Mouse (Mus musculus): Measurements from ENCODE around the gene Sptssb.

Sptssb gene

DNA sequence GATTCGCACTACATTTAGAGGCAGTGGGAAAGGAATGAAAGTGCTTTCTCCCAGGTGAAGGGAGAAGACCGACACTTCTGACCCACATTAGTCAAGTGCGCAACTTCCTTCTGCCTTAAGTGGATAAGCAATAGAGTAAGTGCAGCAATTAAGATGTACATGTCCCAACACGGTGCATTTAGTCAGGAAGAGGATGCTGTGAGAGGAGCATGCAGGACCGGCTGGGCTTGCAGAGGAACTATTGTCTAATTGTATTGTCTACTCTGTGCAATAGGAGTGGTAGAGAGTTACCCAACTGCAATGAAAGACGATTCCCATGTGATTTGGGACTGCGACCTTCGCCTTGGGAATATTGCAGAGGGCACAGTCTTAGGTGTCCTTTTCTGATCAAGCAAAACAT lies 30.2 kb downstream of the Sptssb start:
- no peak for DNase-seq (ENCODE audit: low spot score in 2 of 2)

DNA sequence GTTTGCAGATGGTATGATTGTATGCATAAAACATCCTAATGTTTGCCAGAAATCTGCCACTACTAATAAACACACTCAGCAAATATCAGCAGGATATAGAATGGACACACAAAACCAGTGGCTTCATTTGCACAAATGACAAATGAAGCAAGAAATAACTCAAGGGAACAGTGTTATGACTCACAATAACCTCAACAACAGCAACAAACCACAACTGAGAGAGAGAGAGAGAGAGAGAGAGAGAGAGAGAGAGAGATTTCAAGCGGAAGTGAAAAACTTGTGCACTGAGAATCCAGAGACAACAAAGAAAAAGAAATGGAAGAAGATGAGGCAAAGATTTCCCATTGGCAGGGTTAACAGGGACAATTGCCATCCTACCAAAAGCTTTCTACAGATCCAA lies 35.2 kb downstream of the Sptssb start:
- no peak for DNase-seq (ENCODE audit: low spot score in 2 of 2)

DNA sequence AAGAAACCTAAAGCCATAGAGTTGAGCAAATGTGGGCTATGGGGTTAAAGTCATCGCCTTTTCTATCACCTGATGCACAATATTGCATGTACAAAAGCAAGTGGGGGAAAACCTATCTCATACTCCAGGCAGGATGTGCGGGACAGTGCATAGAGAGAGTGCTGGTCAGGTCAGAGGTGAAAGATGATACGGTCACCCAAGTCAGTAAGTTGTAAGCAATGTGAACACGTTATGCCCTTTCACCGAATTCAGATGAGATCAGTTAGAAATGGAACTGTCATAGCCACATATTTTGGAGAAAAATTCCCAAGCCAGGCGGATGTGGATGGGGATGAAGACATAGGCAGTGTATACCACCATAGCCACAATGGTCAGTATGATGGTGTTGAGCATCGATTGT lies 39.1 kb downstream of the Sptssb start:
- no peak for DNase-seq (ENCODE audit: low spot score in 2 of 2)

DNA sequence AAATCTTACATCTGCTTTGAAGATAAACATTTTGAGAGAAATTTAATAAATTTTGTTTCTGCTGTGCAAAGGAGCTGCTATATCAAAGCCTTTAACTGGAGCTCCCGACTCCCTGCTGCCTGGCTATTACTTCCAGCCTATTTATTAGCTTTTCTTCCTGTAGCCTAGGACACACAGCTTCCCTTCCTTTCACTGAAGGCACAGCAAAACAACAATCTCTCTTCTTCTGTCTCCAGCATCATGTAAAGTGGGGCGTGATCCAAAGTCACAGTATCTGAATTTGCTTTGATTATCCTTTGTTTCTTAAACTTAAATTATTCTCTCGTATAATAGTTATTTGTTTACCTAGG lies 39.9 kb downstream of the Sptssb start:
- DNase-seq (ENCODE audit: low spot score in 2 of 2) = no peak

DNA sequence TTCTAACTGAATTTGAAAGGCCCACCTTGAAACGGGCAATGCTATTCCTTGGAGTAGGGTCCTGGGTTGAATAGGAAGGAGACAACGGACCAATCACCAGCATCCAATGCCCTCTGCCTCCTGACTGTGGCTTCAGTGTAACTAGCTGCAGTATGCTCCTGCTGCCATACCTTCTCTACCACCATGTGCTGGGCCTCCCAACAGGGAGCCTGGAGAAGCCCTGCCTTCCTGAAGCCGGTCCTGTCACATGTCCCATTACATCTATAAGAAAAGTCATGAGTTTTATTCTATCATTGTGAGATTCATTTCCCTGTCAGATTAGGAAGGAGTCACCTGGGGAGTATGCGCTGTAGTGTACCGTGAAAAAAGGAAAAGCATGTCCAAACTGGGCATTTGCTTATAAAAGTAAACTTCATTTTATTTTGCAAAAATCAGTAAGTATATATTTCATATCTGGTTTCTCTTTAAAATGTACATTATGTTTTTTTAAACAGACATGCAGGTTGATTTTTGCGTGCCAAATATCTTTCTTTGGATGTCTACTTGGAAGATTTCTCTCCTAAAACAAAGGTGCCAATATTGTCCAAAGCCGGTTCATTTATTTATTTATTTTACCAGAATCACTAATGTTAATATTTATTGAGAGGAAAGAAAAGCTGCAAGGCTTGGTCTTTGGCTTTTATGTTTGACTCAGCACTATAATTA lies 40.4 kb downstream of the Sptssb start:
- no peak for DNase-seq (ENCODE audit: low spot score in 2 of 2)

DNA sequence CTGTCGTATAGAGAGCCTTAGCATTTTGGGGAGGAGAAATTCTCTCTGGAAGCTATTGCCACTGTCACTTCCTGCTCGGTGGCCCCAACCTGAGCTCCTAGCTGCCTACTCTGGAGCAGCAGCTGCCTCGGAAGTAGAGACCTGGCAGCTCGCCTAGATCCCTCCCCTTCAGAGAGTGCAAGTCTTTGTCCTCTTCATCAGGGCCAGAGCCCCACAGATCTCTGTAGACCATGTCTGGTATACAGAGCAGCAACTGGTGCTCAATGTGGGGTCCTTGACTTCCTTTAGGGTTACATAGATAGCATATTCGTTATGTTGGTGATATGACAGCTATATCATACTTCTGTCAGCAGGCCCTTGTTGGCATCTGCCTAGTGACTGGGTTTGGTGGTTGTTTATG lies 41.3 kb downstream of the Sptssb start:
- DNase-seq (ENCODE audit: low spot score in 2 of 2) = no peak

DNA sequence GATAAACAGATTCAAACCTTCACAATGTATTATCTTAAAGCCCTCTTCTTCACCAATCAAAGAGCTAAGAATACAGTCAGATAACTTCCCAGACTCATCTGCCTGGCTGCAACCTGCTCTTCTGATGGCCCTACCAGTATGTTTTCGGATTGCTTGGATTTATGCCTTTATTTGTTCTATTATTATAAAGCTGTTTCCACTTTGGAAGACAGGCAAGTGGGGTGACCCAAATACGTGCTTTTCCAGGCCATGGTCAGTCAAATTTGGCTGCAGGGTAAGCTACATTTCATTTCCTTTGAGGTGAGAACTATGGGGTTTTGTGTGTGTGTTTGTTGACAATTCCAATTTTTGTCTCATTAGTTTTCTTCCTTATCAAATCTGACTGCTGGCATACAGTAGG lies 43.2 kb downstream of the Sptssb start:
- DNase-seq (ENCODE audit: low spot score in 2 of 2) = no peak

DNA sequence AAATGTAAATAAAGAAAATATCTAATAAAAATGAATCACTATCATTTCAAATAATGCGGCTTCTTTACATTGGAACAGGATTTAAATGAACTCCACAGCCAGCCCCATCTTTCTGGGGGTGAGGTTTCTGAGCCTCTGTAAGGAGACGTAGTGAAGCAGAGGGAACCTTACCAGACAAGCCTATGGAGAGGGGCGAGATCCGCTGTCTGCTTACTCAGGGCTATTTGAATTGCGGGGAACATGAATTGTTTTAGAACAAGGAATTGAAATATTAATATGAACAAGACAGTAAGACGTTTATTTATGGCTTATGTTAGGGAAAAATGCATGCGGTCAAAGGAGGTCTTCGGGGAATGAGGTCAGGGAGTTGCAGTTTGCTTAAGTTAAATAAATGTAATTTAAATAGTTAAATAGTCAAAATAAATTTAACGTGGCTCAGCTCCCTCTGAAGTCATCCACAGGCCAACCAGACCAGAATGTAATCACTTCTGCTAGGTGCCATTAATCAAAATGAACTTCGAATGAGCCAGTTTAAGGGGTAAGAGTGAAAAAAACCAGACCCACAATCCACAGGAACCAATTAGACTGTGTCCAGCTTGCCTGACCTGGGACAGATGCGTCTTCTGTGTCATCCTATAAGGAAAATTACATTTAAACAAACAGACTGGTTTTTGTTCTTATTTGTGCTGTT lies 46.6 kb downstream of the Sptssb start:
- no peak for DNase-seq (ENCODE audit: low spot score in 2 of 2)

DNA sequence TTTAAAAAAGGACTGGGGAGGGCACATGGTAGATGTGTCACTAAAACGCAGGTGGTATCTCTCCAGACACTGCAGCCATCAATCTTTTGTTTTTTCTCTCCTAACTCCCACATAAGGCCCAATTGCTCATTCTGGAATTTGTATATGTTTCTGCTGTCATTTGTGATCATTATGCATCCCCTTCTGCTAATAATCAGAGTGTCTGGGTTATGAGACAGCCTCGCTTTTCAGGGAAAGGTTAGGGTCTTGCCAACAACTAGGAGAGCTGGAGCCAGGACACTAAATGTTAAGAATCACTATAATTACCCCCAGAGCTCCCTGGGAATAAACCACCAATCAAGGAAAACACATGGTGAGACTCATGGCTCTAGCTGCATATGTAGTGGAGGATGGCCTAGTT lies 47.3 kb downstream of the Sptssb start:
- no peak for DNase-seq (ENCODE audit: low spot score in 2 of 2)

DNA sequence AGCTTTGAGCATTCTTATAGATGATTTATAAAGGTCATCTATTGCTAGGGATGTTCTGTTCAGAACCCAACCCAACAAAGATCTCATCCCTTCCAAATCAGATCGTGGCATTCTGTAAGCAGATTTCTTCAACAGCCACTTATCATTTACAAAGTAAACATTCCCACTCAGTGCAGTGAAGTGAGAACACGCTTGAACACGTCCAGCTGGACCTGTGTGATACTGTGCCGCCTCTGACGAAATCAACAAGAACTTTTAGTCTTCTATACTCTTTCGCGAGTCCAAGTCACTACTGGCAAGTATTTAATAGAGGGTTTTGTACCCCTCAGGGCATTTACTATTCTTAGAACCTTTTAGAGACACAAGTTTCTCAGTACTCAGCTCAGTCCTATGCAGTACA lies 51.3 kb downstream of the Sptssb start:
- DNase-seq (ENCODE audit: low spot score in 2 of 2) = no peak

DNA sequence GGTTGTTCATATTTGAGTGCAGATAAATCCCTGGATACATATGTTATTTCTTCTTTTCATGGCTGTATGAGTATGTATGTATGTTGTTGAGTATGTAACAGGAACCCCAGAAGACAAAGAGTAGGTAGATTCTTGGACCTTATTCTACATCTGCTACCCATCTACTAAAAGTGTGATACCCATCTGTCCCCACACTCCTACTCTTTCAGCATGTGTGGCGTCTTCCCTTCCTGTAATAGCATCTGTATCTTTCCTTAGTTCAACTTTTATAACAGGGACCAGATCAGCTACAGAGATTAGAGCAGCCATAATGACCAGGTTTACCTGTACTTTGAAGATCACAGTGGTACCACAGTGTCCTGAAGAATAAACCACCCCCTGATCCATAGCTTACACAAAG lies 56.6 kb downstream of the Sptssb start:
- DNase-seq (ENCODE audit: low spot score in 2 of 2) = peak in 1 of 2 experiments; percentile 4

DNA sequence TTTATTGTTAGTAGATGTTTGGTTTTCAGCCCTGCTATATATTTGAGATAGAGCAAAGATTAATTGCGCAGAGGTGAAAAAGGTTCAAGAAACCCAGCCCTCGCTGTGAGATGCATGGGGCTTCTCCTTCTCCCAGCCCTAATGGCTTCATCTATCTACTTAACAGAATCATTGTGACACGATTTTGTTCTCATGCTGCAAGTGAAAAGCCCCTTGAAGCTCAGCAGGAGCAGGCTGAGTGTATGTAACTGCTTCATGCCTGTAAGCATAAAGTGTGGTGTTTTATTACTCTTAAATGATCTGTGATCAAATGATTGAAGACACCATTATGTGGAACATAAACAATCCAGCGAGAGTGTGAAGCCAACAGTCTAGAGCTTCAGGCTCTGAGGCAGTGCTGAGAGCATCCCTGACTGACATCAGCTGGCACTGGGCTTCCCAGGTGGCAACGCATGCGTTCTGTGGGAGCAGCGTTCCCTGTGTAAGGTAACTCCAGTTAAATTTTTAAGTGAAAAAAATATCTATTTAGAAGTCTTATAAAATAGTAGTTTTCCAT lies 58.8 kb downstream of the Sptssb start:
- no peak for DNase-seq (ENCODE audit: low spot score in 2 of 2)

DNA sequence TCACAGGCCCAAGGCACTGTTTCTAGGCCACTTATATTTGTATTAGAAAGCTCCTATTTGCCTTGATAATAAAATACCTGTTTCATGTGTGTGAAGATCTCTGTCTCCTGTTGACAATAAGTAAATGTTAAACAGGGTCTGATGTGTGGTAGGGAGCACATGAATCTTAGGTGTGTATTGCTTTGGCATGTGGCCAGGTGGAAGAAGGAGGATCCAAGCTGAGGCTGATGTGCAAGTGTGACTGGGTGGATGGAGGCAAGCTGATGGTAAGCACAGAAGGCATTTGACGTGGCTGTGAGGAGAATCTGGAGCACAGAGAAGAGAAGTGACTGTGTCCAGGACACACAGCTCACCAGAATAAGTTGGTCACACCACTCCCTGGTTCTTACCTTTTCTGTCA lies 60.6 kb downstream of the Sptssb start:
- no peak for DNase-seq (ENCODE audit: low spot score in 2 of 2)

DNA sequence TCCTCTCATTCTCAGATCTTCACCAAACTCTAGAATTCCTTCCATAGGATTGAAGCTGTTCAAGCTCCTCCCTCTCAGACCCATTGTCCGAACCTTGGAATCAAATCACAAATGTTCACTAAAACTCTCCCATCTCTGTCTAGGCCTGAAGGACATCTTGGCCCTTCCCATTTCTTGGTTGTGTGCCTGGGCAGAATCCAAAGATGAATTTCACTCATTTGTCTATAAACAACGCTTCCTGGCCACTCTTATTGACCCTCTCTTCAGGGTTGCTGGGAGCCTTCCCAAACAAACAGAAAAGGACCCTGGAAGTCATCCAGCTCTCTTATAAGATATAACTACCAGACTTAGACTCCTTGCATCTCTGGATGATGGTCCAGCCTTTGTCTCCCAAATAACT lies 61.8 kb downstream of the Sptssb start:
- DNase-seq (ENCODE audit: low spot score in 2 of 2) = no peak

DNA sequence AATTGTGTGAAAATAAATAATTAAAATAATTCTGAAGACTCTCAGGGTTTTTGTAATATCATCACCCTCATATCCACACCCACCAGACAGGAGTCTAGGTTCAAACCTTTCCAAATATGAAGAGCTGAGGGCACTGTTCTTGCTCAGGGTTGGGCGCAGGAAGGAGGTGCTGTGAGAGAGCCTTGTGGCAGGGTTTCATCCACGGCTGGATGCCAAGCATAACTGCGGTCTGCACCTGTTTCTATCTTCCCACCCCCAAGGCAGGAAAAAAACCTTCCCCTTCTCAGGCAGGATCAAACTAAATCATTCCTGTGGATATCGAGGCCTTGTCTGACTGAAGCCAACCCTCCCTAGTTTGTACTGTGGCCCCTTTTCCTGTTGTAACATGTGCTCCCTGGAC lies 62.2 kb downstream of the Sptssb start:
- DNase-seq (ENCODE audit: low spot score in 2 of 2) = peak in 1 of 2 experiments; percentile 3

DNA sequence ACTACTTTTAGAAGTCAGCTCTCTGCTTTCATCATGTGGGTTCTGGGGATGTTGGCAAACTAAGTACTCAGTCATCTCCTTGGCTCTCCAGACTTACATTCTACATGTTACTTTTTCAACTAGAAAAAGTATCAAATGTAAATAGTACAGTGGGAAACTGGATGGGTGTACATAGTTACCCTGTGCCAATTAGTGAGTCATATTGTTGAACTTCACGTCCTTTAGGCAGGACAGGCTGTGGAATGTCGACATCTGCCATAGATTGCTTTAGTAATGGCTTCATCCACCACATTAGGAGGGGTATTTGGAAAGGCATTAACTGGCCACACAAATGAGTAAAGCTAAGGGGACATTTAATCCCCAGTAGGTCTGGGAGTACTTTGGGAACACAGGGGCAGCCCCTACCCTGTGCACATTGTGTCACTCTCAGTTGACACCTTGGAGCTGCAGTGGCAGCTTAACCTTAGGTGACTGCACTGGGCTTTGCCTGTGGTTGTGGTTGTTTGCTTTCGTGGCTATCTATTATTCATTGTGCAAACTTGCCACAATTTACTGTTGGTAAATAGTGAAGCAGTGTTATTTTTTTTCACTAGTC lies 66.8 kb downstream of the Sptssb start:
- no peak for DNase-seq (ENCODE audit: low spot score in 2 of 2)

DNA sequence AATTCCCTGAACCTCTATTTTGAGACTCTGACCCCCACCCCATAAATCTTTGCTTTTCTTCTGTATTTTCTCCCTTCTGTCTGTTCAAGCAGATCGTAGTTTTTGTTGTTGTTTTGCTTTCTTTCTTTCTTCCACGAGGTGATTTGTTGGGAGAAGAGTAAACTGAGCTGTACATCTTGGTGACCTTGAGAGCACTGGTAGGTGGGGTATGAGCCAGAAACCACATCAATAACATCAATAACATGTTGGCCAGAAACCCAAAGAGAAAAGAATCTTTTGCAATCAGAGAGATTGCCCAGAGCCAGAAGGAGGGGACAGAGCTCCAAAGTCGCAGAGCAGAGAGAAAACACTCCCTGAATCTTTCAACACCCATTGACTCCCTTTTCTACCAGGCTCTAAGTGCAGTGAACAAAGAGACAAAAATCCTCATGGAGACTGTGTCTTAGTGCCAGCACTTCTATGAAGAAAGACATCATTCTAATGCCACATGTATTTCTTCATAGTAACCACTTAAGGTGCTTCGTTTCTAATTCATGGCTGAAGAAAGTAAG lies 80.4 kb downstream of the Sptssb start:
- DNase-seq (ENCODE audit: low spot score in 2 of 2) = no peak

DNA sequence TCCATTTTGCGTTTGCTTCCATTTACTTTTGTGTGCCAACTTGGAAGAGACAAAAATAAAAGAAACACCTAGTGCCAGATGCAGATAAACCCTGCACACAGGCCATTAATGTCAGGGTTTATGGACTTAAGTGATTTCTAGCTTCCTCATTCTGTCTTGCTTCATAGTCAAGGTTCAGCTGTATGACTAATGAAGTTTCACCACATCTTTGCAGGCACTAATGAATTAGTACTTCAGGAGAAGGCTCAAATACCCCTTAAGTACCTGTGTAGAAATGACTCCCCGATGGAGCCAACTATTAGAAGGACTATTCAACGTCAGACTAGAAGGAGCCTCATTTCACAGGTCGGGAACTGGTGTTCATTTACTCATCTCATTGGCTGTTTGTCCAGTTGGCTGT lies 86.4 kb downstream of the Sptssb start:
- no peak for DNase-seq (ENCODE audit: low spot score in 2 of 2)
